Mouse (Mus musculus) ovary, postnatal 14 days (tissue): Measurements from ENCODE around the gene Hectd3.

Experiments
- DNase-seq: peaks from one replicate; pipeline ENCODE4 v3.0.0; 2022; ENCODE audit warnings: low spot score

Hectd3 gene

GRCm38 (mm10) chr4:117017738-117018137, 22.6 kb downstream of the Hectd3 start:
- no peak for DNase-seq

GRCm38 (mm10) chr4:117018327-117018726, 23.2 kb downstream of the Hectd3 start:
- DNase-seq, result no peak

GRCm38 (mm10) chr4:117019206-117020134, 24.4 kb downstream of the Hectd3 start, which contains the start of gene Eif2b3:
Gene Eif2b3 (plus strand): TSS chr4:117019402.
- DNase-seq, result peak; percentile 69

GRCm38 (mm10) chr4:117023469-117023868, 28.4 kb downstream of the Hectd3 start:
- DNase-seq, result no peak

GRCm38 (mm10) chr4:117031105-117031504, 36.0 kb downstream of the Hectd3 start:
- DNase-seq, result no peak

GRCm38 (mm10) chr4:117039925-117040687, 45.0 kb downstream of the Hectd3 start:
- DNase-seq, result peak; percentile 44

GRCm38 (mm10) chr4:117040791-117041190, 45.7 kb downstream of the Hectd3 start:
- DNase-seq, result no peak

- peak; percentile 31 for DNase-seq
Measured at GRCm38 (mm10) chr4:117041283-117041721, 46.2 kb downstream of the Hectd3 start.

GRCm38 (mm10) chr4:117048836-117049235, 53.7 kb downstream of the Hectd3 start:
- no peak for DNase-seq

- DNase-seq, result no peak
Measured at GRCm38 (mm10) chr4:117049485-117049884, 54.4 kb downstream of the Hectd3 start.

- DNase-seq, result no peak
Measured at GRCm38 (mm10) chr4:117052626-117053025, 57.5 kb downstream of the Hectd3 start.

- DNase-seq, result no peak
Measured at GRCm38 (mm10) chr4:117053956-117054355, 58.8 kb downstream of the Hectd3 start.
